Mouse (Mus musculus) kidney, adult 8-10 months (tissue): Measurements from ENCODE around the gene 9930021J03Rik.
A peak's percentile ranks its signal among the peaks of the same experiment; 100 is the strongest.

Experiments
- DNase-seq, 2 experiments: peaks; one replicate each; pipeline ENCODE4 v3.0.0; 2022

9930021J03Rik gene

DNA sequence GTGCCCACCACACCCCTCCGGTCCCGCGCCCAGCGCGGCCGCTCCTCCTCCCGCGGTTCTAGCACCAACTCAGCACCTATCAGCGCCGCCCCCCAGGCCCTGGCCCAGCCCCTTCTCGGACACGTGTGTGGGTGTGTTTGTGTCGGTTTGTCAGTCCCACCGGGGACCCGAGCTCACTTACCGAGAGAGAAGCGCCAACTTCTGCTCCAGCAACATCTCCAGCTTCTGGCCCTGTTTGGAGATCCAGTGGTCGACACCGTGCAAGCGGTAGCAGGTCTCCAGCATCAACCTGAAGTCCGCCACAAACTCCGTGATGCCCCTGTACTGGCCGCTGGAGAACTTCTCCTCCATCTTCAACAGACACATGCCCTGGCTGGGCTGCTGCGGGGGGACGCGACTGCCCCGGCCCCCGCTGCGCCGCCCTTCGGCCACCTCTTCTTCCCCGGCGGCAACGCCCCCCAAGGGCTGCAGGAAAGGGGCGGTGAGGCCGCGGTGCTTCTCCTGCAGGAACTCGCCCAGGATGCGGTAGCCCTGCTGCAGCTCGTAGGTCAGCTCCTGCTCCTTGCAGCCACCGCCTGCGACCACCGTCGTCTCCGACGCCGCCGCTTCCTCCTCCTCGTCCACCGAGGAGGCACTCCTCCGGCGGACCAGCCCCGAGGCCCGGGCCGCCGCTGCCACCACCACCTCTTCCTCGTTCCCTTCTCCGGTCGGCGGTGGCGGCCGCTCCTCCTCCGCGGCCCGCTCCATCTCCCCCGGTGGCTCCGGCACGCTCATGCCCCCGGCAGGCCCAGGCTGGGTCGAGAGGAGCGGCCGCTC is 480 bp downstream of the 9930021J03Rik start:
- peak; percentile 60 to 74 for DNase-seq

GRCm38 (mm10) chr19:29803946-29804345 is 1.8 kb downstream of the 9930021J03Rik start:
- no peak for DNase-seq

DNA sequence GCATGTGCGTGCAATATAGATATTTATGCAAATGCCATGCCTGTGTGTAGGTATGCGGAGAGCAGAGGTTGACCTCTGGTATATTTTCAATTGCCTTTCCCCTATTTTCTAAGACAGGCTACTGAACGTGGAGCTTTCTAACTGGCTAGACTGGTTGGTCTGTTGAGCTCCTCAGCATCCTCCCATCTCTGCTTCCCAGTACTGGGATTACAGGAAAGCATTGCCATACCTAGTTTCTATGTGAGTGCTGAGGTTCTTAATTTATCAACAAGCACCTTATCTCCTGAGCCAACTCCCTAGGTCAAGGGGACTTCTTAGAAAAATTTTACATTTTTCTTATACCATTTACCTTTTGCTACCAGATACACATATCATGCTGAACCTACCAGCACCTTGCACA is 8.4 kb downstream of the 9930021J03Rik start:
- no peak for DNase-seq

DNA sequence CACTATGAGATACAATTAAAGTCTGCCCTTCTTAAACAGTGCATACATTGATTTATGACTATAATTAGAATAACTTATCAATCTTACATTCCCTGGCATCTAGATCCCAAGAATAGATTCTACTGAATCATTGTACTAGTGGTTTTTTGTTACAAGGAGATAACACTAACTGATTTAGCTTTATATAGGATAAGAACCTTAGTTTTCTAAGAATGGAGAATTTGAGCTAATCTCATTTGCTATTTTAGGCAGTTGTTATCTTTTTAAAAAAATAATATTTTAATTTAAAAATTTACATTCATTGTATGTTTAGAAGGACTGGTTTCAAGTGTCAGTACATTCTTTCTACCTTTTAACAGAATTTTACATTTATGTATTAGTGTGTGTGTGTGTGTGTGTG is 17.8 kb downstream of the 9930021J03Rik start:
- DNase-seq, result no peak

GRCm38 (mm10) chr19:29782914-29783313 is 22.9 kb downstream of the 9930021J03Rik start:
- DNase-seq, result no peak

- no peak for DNase-seq
Measured at GRCm38 (mm10) chr19:29753939-29754338, 51.9 kb downstream of the 9930021J03Rik start.

DNA sequence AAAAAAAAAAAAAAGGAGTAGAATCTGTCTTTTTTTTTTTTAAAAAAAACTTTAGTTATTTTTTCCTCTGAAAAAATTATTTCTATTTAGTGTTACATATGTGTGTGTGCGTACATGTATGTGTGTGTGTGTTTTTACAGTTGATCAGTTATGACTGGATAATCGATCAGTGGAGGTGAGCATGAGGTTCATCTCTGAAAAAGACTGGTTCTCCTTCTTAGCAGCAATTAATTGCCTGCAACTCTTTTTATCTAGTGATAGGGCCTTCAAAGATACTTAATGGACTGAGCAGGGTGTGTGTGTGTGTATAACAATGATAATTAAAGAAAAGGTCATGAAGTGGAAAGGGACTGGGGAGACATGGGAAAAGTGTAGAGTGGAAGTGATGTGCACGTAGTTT is 54.8 kb downstream of the 9930021J03Rik start:
- no peak for DNase-seq

DNA sequence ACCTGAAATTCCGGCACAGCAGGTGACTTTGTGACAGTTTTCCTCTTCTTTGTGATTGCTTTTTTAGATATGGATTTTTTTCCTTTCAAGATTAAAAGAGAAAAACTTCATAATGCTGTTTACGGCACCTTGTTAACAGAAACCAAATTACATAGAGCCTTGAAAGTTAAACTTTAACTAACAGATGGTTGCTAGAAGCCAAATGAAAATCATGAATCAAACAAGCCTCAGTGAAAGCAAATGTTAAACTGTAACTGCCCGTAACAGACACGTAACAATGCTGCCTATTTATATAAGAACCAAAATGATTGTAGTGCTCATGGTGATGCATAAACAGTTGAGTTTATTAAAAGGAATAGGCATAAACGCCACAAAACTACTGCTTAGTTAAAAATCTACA is 62.3 kb downstream of the 9930021J03Rik start:
- peak in 1 of 2 experiments; percentile 52 for DNase-seq

DNA sequence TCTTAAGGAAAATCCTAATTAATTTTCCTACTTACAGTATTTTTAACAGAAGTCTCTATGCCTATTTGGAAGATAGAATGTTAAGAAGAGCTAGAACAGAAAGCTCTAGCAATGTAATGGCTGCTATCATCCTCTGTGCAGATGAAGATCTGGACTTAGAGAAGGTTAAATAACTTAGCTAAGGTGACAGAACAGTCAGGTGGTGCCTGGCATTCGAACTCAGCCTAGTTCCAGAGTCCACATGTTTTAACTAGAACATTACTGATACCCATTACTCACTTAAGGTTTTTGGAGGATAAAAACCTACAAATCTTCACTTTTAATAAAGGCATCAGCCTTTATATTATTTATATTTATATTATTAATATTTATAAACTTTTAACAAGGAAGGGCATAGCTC is 65.1 kb downstream of the 9930021J03Rik start:
- DNase-seq, result peak; percentile 42 to 50

- no peak for DNase-seq
Measured at GRCm38 (mm10) chr19:29739608-29740007, 66.2 kb downstream of the 9930021J03Rik start.

DNA sequence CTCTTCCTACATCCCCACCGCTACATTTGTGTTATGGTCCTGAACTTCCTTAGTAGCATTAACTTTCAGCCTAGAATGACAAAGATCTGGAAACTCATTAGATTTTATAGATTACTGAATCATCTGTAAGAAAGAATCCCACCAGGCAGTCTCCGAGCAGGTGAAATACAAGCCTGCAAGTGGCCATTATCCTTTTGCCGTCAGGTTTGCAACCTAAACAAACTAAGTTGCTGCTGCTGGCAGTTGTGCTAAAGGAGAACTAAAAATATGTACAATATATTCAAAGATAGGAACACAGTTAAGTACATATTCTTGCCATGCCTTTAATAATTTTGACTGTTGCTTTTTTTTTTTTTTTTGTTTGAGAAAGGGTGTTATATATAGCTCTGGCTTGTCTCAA is 70.4 kb downstream of the 9930021J03Rik start:
- DNase-seq, result no peak

DNA sequence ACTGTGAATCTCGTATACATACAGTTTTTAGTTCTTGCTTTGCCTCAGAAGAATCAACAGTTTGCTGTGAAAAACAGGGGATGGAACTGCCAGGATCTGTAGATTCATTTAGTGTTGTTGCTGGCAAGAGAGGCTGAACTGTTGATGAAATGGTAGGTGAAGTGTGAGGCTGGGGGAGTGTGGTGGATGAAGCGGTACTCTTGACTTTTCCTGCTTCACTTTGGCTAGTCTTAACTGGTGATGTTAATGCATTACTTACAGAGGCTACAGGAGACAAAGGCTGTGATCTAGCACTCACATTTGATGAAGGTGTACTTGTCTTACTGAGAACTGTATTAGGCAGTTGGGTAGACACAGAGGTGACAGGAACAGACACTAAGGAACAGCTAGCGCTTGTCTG is 87.3 kb downstream of the 9930021J03Rik start:
- DNase-seq, result no peak

DNA sequence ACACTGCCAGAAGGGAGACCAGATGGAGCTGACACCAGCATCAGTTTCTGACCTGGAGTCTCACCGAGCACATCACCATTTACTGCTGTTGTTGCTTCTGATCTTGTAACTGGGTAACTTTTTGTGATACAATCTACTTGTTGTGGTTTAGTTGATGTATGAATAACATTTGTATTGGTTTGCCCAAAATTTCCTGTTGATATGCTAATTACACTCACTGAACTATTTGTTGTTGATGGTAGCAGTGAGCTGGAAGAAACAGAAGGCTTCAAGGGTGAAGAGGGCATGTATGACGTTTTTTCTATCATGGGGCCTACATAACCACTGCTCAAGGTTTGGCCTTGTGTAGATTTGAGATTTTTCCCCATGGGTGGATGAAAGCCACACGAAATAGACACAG is 87.9 kb downstream of the 9930021J03Rik start:
- no peak for DNase-seq

DNA sequence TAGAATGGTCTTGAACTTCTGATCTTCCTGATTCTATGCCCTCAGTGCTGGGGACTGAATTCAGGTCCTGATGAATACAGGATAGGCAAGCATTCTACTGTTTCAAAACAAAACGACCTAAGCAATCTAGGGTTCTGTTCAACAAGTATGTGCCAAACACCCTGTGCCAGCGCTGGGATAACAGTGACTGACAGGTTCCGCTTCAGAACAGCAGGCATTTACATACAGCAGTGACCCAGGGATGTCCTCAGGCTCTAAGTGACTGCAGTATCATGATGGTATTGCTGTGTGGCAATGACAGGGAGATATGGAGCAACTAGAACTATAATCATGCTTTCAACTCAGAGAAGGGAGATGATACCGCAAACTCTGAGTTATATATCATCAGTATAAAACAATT is 92.3 kb downstream of the 9930021J03Rik start:
- DNase-seq, result no peak

DNA sequence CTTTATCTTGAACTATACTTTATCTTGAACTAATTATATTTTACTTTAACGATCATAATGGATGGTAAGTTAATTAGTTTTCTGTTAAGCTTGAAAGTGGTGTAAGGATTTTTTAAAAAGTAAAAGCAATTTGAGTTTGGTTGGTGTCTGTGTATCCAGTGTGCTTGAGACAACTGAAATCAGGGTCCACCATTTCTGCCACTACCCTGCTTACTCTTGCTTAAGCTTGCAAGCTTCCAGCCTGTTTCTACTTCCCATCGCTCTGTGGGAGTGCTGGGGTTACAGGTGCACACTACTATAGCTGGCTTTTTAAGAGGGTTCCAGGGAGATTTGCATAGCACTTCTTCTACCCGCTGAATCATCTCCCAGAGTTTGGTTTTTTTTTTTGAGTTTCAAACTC is 96.3 kb downstream of the 9930021J03Rik start:
- no peak for DNase-seq

DNA sequence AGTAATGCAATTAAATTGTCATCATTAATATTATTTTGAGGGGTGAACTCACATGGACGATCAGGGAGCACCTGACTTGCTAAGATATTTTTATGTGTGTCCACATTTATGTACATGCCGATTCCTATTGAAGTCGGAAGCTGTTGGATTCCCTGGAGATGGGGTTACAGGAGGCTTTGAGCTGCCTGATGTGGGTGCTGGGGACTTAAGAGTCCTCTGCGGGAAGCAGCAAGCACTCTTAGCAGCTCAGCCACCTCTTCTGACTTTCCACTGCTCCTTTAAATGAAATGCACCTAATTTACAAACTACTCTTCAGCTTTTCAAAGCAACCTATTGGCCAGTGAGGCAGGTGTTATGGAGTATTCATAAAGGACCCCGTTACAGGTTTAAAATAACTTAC is 97.3 kb downstream of the 9930021J03Rik start:
- no peak for DNase-seq

DNA sequence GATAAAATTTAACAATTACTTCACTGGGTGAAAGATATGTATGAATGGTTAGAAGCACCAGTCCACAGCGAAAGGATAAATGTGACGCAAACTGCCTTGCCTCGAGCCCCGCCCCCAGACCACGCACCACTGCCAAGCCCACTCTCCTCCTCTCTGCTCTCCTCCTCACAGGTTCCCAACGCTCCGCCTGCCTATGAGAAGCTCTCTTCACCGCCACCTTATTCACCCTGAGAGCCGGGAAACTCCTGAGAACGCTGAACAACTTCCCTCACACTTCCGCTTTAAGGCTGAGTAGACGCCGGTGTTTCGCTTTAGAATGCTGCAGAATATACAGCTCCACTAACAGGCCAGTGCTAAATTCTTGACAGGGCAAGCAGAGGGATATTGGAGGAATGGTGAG is 97.8 kb downstream of the 9930021J03Rik start:
- no peak for DNase-seq

GRCm38 (mm10) chr19:29707314-29707898 is 98.4 kb downstream of the 9930021J03Rik start:
- DNase-seq, result no peak

DNA sequence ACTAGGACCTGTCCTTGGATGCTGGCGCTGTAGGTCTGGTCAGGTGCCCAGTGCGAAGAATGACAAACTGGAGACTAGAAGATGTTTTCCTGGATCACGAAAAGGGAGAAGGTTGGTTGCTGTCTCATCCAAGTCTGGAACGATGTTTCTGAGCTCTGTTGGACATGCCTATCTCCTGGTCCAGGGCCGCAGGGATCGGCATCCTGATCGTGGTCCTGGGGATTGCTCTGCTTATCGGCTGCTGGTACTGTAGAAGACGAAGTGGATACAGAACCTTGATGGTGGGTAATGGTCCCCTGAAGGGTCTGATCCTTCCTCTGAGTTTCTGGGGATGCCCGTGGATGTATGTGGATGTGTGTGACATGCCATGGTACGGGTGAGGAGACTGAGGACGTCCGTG is 101.4 kb downstream of the 9930021J03Rik start:
- DNase-seq, result no peak

- no peak for DNase-seq
Measured at GRCm38 (mm10) chr19:29701707-29702106, 104.1 kb downstream of the 9930021J03Rik start.

DNA sequence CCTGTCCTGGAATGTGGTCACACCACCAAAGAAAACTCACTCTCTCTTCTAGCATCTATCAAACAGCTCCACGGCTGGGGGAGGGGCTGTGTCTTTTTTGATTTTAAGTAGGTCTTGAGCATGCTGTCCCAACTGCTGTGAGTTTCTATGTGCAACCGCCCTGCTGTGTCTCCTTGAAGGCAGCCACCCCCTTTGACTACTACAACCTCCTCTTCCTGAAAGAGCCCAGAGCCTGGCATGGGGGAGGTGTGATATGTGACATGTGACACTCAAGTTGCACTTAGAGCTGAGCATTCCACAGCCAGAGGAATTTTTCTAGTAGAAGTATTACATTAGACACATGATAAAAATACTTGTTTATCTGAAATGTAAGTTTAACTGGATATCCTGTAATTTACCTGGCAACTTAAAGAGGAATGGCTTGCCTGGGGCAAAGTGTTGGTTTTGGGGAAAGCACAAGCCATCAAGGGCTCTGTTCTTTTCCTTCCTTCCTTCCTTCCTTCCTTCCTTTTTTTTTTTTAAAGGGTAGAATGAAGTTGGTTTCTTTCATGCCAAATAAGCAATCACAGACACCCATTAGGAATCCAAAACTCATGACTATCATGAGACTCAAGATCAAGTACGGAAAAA is 108.4 kb downstream of the 9930021J03Rik start, which contains the start of gene Mlana:
TSS of gene Mlana (plus strand) at position 580 of the 630 bp plus-strand sequence.
- no peak for DNase-seq

DNA sequence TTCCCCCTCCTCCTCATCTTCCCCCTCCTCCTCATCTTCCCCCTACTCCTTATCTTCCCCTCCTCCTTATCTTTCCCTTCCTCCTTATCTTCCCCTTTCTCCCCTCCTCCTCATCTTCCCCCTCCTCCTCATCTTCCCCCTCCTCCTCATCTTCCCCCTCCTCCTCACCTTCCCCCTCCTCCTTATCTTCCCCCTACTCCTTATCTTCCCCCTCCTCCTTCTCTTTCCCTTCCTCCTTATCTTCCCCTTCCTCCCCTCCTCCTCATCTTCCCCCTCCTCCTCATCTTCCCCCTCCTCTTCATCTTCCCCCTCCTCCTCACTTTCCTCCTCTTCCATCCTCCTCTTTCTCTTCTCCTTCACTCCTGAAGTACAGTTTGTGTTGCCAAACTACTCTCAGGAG is 108.9 kb downstream of the 9930021J03Rik start:
- no peak for DNase-seq

DNA sequence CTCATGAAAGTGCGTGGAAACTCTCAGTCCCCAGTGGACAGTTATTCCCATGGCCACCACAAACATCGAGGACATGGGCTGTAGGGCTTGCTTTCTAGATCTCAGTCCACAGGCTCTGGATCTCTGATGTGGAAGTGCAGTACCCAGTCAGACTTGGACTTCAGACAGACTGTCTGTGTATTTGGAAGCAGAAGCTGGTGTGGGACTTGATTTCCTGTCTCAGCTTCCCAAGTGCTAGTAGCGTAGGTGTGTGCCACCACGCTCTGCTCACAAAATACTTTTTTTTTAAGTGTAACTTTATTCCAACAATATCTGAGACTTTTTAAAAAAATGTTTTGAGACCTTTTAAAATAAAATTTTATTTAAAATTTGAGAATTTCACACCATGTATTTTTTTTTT is 109.5 kb downstream of the 9930021J03Rik start:
- DNase-seq, result no peak

GRCm38 (mm10) chr19:29695071-29695470 is 110.7 kb downstream of the 9930021J03Rik start:
- DNase-seq, result no peak
